Mouse (Mus musculus) spleen, postnatal 4 days (tissue): ENCODE results near the gene Erc2.
"Not testable (repeated sequence)": the region's sequence is repeated elsewhere in the genome, so short reads cannot be mapped to it uniquely, and the experiment has no call there.

Experiments
- DNase-seq, 2 experiments: peaks; one replicate each; pipeline ENCODE4 v3.0.0; 2022; ENCODE audit warnings: low spot score in 2 of 2

Erc2 gene

GRCm38 (mm10) chr14:27832196-27832595, 210.0 kb downstream of the Erc2 start:
- no peak for DNase-seq

- no peak for DNase-seq
Measured at GRCm38 (mm10) chr14:27835351-27835750, 213.1 kb downstream of the Erc2 start.

- DNase-seq = no peak
Measured at GRCm38 (mm10) chr14:27837601-27838105, 215.4 kb downstream of the Erc2 start.

- no peak for DNase-seq
Measured at GRCm38 (mm10) chr14:27840120-27840519, 217.9 kb downstream of the Erc2 start.

GRCm38 (mm10) chr14:27846875-27847274, 224.6 kb downstream of the Erc2 start:
- DNase-seq = no peak

GRCm38 (mm10) chr14:27847291-27847690, 225.1 kb downstream of the Erc2 start:
- DNase-seq = no peak

GRCm38 (mm10) chr14:27851231-27851630, 229.0 kb downstream of the Erc2 start:
- no peak for DNase-seq

- no peak for DNase-seq
Measured at GRCm38 (mm10) chr14:27852606-27853005, 230.4 kb downstream of the Erc2 start.

GRCm38 (mm10) chr14:27860371-27861046, 238.3 kb downstream of the Erc2 start:
- DNase-seq = no peak

GRCm38 (mm10) chr14:27862299-27862698, 240.1 kb downstream of the Erc2 start:
- no peak for DNase-seq

GRCm38 (mm10) chr14:27867386-27867785, 245.2 kb downstream of the Erc2 start:
- DNase-seq = no peak

GRCm38 (mm10) chr14:27873619-27874018, 251.4 kb downstream of the Erc2 start:
- no peak for DNase-seq

GRCm38 (mm10) chr14:27875991-27876411, 253.8 kb downstream of the Erc2 start:
- no peak for DNase-seq

GRCm38 (mm10) chr14:27881972-27882371, 259.7 kb downstream of the Erc2 start:
- DNase-seq = no peak

GRCm38 (mm10) chr14:27886337-27886736, 264.1 kb downstream of the Erc2 start:
- DNase-seq = not testable (repeated sequence)

- DNase-seq = no peak
Measured at GRCm38 (mm10) chr14:27887488-27887887, 265.3 kb downstream of the Erc2 start.

- peak in 1 of 2 experiments; percentile 12 for DNase-seq
Measured at GRCm38 (mm10) chr14:27889650-27890049, 267.4 kb downstream of the Erc2 start.

- DNase-seq = no peak
Measured at GRCm38 (mm10) chr14:27892416-27892815, 270.2 kb downstream of the Erc2 start.

- DNase-seq = no peak
Measured at GRCm38 (mm10) chr14:27901772-27902171, 279.5 kb downstream of the Erc2 start.

- no peak for DNase-seq
Measured at GRCm38 (mm10) chr14:27921656-27922373, 299.6 kb downstream of the Erc2 start.

GRCm38 (mm10) chr14:27927369-27927768, 305.1 kb downstream of the Erc2 start:
- no peak for DNase-seq

- no peak for DNase-seq
Measured at GRCm38 (mm10) chr14:27933533-27933932, 311.3 kb downstream of the Erc2 start.

- no peak for DNase-seq
Measured at GRCm38 (mm10) chr14:27935714-27936113, 313.5 kb downstream of the Erc2 start.
